Mouse (Mus musculus) cerebellum, postnatal 4 days (tissue): ENCODE results near the gene 1700034J05Rik.

Experiments used
- DNase-seq, 2 experiments: peaks; one replicate each; pipeline ENCODE4 v3.0.0; 2022; ENCODE audit warnings: low spot score in 2 of 2, mixed read lengths in 1 of 2

Gene 1700034J05Rik

GRCm38 (mm10) chr6:146926415-146926980 lies 27.7 kb downstream of the 1700034J05Rik start:
- DNase-seq: no peak

DNA sequence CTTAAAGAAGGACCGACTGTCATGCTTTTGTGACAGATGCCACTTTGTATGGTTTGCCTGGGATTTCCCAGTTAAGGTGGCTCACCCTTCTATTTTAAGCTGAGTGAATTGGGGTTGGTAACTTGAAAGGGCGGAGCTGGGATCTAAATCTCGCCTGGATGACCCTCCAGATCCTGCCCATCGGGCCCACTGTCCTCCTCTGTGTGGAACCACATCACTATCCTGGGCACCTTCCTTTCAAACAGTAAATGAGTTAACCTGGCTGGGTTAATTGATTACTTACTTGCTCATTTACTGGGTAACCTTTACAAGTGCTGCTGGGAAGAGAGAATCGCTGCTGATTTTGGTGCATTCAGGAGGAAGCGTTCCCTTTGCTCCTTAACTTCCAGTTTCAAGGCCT lies 35.9 kb downstream of the 1700034J05Rik start:
- DNase-seq: no peak

GRCm38 (mm10) chr6:146917396-146917795 lies 36.8 kb downstream of the 1700034J05Rik start:
- no peak for DNase-seq

- DNase-seq: no peak
Observed at GRCm38 (mm10) chr6:146915808-146916207, 38.4 kb downstream of the 1700034J05Rik start.

DNA sequence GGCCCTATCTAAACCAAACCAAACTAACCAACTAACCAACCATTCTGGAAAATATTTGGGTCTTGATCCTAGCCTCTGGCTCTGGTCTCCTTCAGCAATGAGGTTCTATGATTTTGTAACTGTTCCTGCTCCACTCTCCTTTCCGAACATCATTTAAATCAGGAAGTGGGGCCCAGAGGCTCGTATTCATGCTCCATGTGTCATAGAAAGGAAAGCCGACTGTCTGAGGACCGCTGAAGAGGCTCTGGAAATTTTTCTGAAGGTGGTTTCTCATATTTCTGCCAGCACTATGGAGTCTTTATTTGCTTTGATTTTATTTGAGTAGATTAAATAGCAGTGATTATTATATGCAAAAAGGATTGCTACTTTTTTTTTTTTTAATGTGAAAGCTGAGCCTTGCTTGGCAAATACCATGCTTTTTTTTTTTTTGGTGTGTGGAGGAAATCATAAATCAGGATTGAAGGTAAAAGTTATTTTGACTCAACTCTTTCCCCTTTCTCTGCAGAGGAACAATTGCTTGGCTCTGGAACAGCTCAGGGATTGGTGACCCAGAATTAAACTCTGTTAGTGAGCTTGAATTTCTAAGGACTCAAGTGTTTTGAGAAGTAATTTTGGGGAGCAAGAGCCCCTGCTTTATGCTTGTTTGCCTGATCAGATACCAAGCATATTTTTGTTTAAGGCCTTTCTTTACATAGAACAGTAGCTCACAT lies 40.6 kb downstream of the 1700034J05Rik start:
- DNase-seq: no peak

GRCm38 (mm10) chr6:146912835-146913488 lies 41.3 kb downstream of the 1700034J05Rik start:
- no peak for DNase-seq

DNA sequence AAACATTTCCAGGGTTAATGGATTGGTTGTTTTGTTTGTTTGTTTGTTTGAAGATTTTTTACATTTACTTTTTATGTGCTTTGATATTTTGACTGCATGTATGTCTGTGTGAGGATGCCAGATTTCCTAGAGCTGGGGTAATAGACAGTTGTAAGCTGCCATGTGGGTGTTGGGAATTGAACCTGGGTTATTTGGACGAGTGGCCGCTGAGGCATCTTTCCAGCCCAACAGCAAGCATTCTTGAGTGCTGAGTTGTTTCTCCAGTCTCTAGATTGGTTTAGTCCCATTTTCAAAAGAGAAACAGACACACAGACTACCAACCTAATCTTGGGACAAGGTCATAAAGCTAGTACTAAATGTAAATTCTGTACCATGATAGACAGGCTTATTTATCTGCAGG lies 43.4 kb downstream of the 1700034J05Rik start:
- no peak for DNase-seq

DNA sequence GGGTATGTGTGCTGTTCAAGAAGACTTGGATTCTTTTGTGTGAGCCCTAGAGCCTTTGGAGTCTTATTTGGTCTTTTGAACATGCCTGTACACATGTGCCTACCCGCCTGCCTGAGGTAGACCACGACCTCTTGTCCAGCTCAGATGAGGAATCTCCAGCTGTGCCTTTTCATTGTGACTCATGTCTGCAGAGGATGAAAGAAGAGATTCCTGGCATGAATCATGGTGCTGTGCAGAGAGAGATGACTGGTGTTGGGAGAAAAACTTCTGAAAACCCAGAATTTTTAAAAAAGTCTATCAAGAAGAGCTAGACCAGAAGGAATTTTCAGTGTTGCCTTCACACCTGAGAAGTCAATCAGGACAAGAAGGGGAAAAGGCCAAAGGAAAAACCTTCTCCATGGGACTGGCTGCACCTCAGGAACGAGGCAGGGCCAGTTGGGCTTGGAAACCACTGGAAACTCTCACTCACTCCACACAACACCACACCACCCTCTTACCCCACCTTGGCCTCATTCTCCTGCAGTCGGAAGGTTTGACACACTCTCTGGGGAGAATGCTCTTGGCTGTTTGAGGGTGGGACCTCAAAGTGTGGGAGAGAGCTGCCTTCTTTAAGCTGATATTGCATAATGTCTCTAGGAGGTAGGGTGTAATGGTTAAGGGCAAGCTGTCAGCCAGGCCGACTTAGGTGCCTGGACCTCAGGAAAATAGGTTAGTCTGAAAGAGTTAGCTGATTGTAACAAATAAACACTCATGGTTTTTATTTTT lies 44.3 kb downstream of the 1700034J05Rik start:
- DNase-seq: no peak

DNA sequence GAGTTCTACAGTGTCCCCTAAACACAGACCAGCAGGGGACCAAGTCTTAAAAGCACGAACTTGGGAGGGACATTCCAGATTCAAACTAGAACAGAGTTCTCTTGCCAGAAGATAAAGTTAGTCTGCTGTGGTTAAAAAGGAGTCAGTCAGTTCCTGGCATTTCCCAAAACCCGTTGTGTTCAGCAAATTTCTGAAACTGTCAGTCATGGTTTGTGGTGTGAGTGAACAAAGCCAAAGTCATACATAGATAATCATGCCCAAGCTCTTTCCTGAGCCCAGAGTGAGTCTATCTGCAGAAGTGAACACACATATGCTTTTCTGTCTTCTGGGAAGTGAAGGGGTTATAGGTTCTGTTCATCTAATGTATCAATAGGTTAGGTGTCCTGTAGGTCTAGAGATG lies 45.4 kb downstream of the 1700034J05Rik start:
- no peak for DNase-seq

GRCm38 (mm10) chr6:146907795-146908190 lies 46.4 kb downstream of the 1700034J05Rik start:
- DNase-seq: no peak

GRCm38 (mm10) chr6:146907061-146907794 lies 47.0 kb downstream of the 1700034J05Rik start:
- no peak for DNase-seq

DNA sequence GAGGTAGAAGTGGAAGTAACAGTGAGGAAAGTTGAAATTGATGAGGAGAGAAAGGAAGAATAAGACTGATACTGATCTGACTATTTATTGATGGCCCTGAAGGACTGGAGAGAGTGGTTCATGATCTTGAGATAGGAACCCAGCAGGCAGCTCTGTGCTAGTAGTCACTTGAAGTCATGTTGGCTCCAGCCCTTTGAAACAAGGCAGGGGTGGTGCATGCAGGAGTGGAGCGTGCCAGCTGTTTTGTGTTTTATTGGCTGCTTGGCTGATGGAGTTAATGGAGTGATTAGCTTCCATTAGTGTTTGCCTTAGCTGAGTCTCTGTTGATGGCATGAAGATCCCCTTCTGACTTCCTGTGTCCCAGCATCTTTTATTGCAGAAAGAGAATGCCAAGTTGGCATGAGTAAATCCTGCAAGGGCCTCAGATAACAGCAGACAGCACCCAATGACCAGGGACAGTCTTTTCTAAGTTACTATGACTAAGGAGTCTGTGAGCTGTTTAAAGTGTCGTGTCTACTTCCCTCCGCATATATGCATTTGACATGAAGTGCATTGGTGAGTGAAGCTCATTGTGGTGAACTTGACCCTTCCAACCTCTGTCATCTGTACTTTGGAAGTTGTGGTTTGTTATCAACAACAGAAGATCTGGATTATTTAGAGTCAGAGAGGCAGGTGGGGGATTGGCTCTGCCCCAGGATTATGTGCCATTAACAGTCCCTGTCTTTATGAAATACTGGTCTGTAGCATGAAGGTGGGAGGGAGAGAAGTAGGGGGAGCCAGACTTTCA lies 48.0 kb downstream of the 1700034J05Rik start:
- DNase-seq: no peak

- no peak for DNase-seq
Observed at GRCm38 (mm10) chr6:146904707-146905106, 49.5 kb downstream of the 1700034J05Rik start.

- no peak for DNase-seq
Observed at GRCm38 (mm10) chr6:146903632-146904031, 50.6 kb downstream of the 1700034J05Rik start.

GRCm38 (mm10) chr6:146901929-146902328 lies 52.3 kb downstream of the 1700034J05Rik start:
- DNase-seq: no peak
